25 mouse cellular contexts compared by ENCODE assay signal in genomic region chr5:146328941-146329340, GRCm38 (mm10). TPM values are rescaled to one million over a fixed set of nuclear protein-coding genes. Genes with fewer than 3 reads are reported as not detected.
"Had no signal": no experiment of that assay in that cellular context is flagged by ENCODE, and none has a peak within 500 bp of the region (broad histone marks: within the 10 kb centered on the region; RNA-seq: fewer than 3 reads in every experiment).

No protein-coding gene starts in this region.

- H3K9me3 ChIP-seq: limb, embryonic 10.5 days; limb, embryonic 13.5 days; liver, embryonic 12.5 days; megakaryocyte, embryonic 14.5 days; midbrain, embryonic 10.5 days; midbrain, embryonic 13.5 days; neural tube, embryonic 13.5 days; stomach, embryonic 15.5 days had no signal

- H3K4me1 ChIP-seq: limb, embryonic 13.5 days; megakaryocyte, embryonic 14.5 days; midbrain, embryonic 10.5 days; stomach, embryonic 15.5 days had no signal

- DNase-seq: kidney, adult 11 months; kidney, adult 9 months; kidney, postnatal 25 days; layer of hippocampus, adult 9-11 months; lung, embryonic 14.5 days; lung, postnatal 10 days; retina, postnatal 1 day; right cerebral cortex, postnatal 25 days; spleen, adult 18-20 months; thymus, postnatal 25 days had no signal

- H3K27ac ChIP-seq: kidney, postnatal 0 days; layer of hippocampus, adult 2 months; limb, embryonic 10.5 days; limb, embryonic 13.5 days; macrophage; midbrain, embryonic 10.5 days; midbrain, embryonic 13.5 days; neural tube, embryonic 13.5 days; stomach, embryonic 15.5 days had no signal

- H3K27me3 ChIP-seq: limb, embryonic 13.5 days; liver, embryonic 12.5 days; megakaryocyte, embryonic 14.5 days; midbrain, embryonic 13.5 days; neural tube, embryonic 13.5 days; stomach, embryonic 15.5 days had no signal

- H3K9ac ChIP-seq: limb, embryonic 13.5 days; liver, embryonic 12.5 days; lung, embryonic 14.5 days; midbrain, embryonic 13.5 days; neural tube, embryonic 13.5 days; stomach, embryonic 15.5 days had no signal

- H3K4me2 ChIP-seq: limb, embryonic 13.5 days; liver, embryonic 12.5 days; lung, embryonic 14.5 days; midbrain, embryonic 13.5 days; neural tube, embryonic 13.5 days; stomach, embryonic 15.5 days had no signal

- H3K36me3 ChIP-seq: limb, embryonic 10.5 days; limb, embryonic 13.5 days; liver, embryonic 12.5 days; midbrain, embryonic 10.5 days; midbrain, embryonic 13.5 days; neural tube, embryonic 13.5 days; stomach, embryonic 15.5 days had no signal

- H3K4me3 ChIP-seq: layer of hippocampus, adult 2 months; limb, embryonic 10.5 days; limb, embryonic 13.5 days; liver, embryonic 12.5 days; megakaryocyte, embryonic 14.5 days; midbrain, embryonic 10.5 days; midbrain, embryonic 13.5 days; myocyte; neural tube, embryonic 13.5 days; stomach, embryonic 15.5 days had no signal

- ATAC-seq: liver, embryonic 12.5 days; midbrain, embryonic 13.5 days; midbrain, embryonic 16.5 days had no signal

RNA-seq across cellular contexts. Expression of gene Wasf3, which starts 55.8 kb away (rescaled TPM):
- total RNA-seq: monocyte, adult 5-6 weeks; neutrophil, adult 5-6 weeks had no signal
- polyA plus RNA-seq: macrophage, myocyte had no signal
